ENCODE assay signal across 10 mouse cellular contexts in the genomic region with DNA sequence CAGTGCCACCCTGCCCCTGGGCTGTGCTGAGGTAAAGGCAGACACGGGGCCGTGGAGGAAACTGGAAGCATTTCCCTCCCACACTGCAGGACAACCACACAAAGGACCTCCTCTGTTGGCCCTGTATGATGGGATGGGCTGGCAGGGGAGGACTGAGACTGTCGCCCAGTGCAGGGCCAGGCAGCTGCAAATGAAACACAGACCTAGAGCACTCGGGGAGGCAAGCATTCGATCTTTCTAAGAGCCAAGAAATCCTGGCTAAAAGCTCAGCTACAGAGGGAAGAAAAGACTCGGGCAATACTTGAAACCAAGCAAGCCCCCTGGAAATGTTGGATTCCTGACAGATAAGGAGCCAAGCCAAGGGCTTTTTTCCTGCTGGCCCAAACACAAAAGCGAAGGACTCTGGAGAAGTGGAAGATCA.
DNase-seq lines count a peak whose midpoint lies in the region; ATAC-seq lines count a peak whose summit lies in the region.
"Had no signal": no experiment of that assay in that cellular context is flagged by ENCODE, and none has a peak within 500 bp of the region (broad histone marks: within the 10 kb centered on the region; RNA-seq: fewer than 3 reads in every experiment).

No protein-coding gene starts in this region.

- ATAC-seq in cerebellum, adult (ENCODE audit: insufficient number of reproducible peaks, low FRiP score, low TSS enrichment) = no peak

- peak; percentile 38 for DNase-seq in cerebellum, adult 9-10 months
- DNase-seq in kidney, adult 11 months = peak; percentile 24
- DNase-seq in kidney, postnatal 36 days = no peak
- peak; percentile 14 for DNase-seq in adipocyte (ENCODE audit: low spot score)
- DNase-seq in layer of hippocampus, postnatal 10 days (ENCODE audit: low spot score in 2 of 2) = peak; percentile 64 to 65
- no peak for DNase-seq in retina, postnatal 1 day
- DNase-seq in spleen, adult 12 weeks (ENCODE audit: low spot score) = no peak
- DNase-seq: embryo, embryonic 11 days; thymus, adult 18-20 months had no signal

Comparison
In these comparisons a context has a peak if more than half of its experiments do, and no peak if none do; other contexts are left out.
1. DNase-seq: peak in cerebellum, adult 9-10 months (single experiment), kidney, adult 11 months (single experiment), adipocyte (single experiment) and layer of hippocampus, postnatal 10 days (2 of 2); none in kidney, postnatal 36 days (0 of 2), retina, postnatal 1 day (single experiment) and spleen, adult 12 weeks (single experiment).